ENCODE assay signal across 13 mouse cellular contexts in the genomic region with DNA sequence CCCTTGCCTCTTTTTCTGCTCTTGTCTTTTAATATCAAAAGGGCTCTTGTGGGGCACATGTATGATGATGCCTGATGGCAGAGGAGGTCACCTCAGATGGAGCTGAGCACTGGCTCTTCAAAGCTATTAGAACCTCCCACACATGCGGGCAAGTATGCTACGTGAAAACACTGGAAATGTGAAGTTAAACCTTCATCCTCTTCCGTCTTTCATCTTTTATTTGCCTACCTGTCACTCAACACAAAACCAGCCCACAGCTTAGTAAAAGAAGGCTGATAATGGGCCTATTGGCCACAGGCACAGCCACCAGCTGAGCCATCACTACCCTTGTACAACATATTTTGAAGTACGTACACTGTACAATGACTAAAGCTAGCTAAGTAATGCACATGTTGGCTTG.
"Had no signal": no experiment of that assay in that cellular context is flagged by ENCODE, and none has a peak within 500 bp of the region (broad histone marks: within the 10 kb centered on the region; RNA-seq: fewer than 3 reads in every experiment).

No protein-coding gene starts in this region.

- H3K27me3 ChIP-seq: kidney, embryonic 15.5 days; limb, embryonic 13.5 days; midbrain, embryonic 13.5 days; neural tube, embryonic 13.5 days had no signal

- H3K4me3 ChIP-seq: kidney, embryonic 15.5 days; limb, embryonic 13.5 days; midbrain, embryonic 13.5 days; neural tube, embryonic 13.5 days had no signal

- H3K4me2 ChIP-seq: kidney, embryonic 15.5 days; limb, embryonic 13.5 days; midbrain, embryonic 13.5 days; neural tube, embryonic 13.5 days had no signal

- ATAC-seq: intestine, embryonic 16.5 days; midbrain, embryonic 13.5 days had no signal

- H3K9ac ChIP-seq: kidney, embryonic 15.5 days; limb, embryonic 13.5 days; midbrain, embryonic 13.5 days; neural tube, embryonic 13.5 days had no signal

- H3K36me3 ChIP-seq: kidney, embryonic 15.5 days; midbrain, embryonic 13.5 days; neural tube, embryonic 13.5 days had no signal

- H3K27ac ChIP-seq: kidney, embryonic 15.5 days; limb, embryonic 13.5 days; midbrain, embryonic 13.5 days; neural tube, embryonic 13.5 days had no signal

- H3K9me3 ChIP-seq: kidney, embryonic 15.5 days; limb, embryonic 13.5 days; midbrain, embryonic 13.5 days; neural tube, embryonic 13.5 days had no signal

- DNase-seq: kidney, adult 2 months; kidney, postnatal 14 days; left cerebral cortex, postnatal 4 days; lung, adult 18-20 months; lung, postnatal 36 days; retina, postnatal 1 day; right cerebral cortex, postnatal 4 days; spleen, adult 18-20 months had no signal
